Mouse (Mus musculus): ENCODE measurements around the gene Osgep. TPM values are rescaled to one million over a fixed set of nuclear protein-coding genes. Genes with fewer than 3 reads are reported as not detected.

Osgep gene
- 10.9 TPM for polyA plus RNA-seq (2014; fragmentation: Illumina TruSeq; extraction: RNeasy Lipid Tissue Mini Kit (QIAGEN cat#74804); ENCODE audit: low read depth, low replicate concordance)

GRCm38 (mm10) chr14:50924281-50925064, at the start of gene Osgep, which contains the start of gene Apex1:
Osgep (minus strand) TSS chr14:50924893.
Apex1 (plus strand) TSS chr14:50924968.

GRCm38 (mm10) chr14:50955942-50956508, 31.3 kb upstream of the Osgep start, which contains the start of gene Pnp2:
Pnp2 (plus strand) TSS chr14:50955992.

GRCm38 (mm10) chr14:50943932-50944667, 19.4 kb upstream of the Osgep start, which contains the start of gene Gm49342:
Gm49342 (plus strand) TSS chr14:50944517.

GRCm38 (mm10) chr14:50930754-50931492, 6.2 kb upstream of the Osgep start, which contains the start of the genes Pip4p1 and Pnp:
Pip4p1 (minus strand) TSS chr14:50930856.
Pnp (plus strand) TSS chr14:50931082.

GRCm38 (mm10) chr14:50897374-50897765, 27.3 kb downstream of the Osgep start, which contains the start of gene Klhl33:
Klhl33 (minus strand) TSS chr14:50897507.

GRCm38 (mm10) chr14:50869889-50870804, 54.5 kb downstream of the Osgep start, which contains the start of gene Tep1:
Tep1 (minus strand) TSS chr14:50870560.

Other genes starting within 250 kb of the Osgep start
- gene Olfr747, start 231.7 kb downstream of the Osgep start, polyA plus RNA-seq (2014; fragmentation: Illumina TruSeq; extraction: RNeasy Lipid Tissue Mini Kit (QIAGEN cat#74804); ENCODE audit: low read depth, low replicate concordance), result not detected
- gene Olfr748, start 217.5 kb downstream of the Osgep start, polyA plus RNA-seq (2014; fragmentation: Illumina TruSeq; extraction: RNeasy Lipid Tissue Mini Kit (QIAGEN cat#74804); ENCODE audit: low read depth, low replicate concordance), result not detected
- not detected for gene Olfr749, start 179.8 kb downstream of the Osgep start, polyA plus RNA-seq (2014; fragmentation: Illumina TruSeq; extraction: RNeasy Lipid Tissue Mini Kit (QIAGEN cat#74804); ENCODE audit: low read depth, low replicate concordance)
- 13.3 TPM for gene Ttc5, start 139.4 kb downstream of the Osgep start, polyA plus RNA-seq (2014; fragmentation: Illumina TruSeq; extraction: RNeasy Lipid Tissue Mini Kit (QIAGEN cat#74804); ENCODE audit: low read depth, low replicate concordance)
- not detected for gene Ccnb1ip1, start 117.2 kb downstream of the Osgep start, polyA plus RNA-seq (2014; fragmentation: Illumina TruSeq; extraction: RNeasy Lipid Tissue Mini Kit (QIAGEN cat#74804); ENCODE audit: low read depth, low replicate concordance)
- gene Parp2, start 117.1 kb downstream of the Osgep start, polyA plus RNA-seq (2014; fragmentation: Illumina TruSeq; extraction: RNeasy Lipid Tissue Mini Kit (QIAGEN cat#74804); ENCODE audit: low read depth, low replicate concordance), result 28.9 TPM
- 6.9 TPM for gene Tep1, start 54.3 kb downstream of the Osgep start, polyA plus RNA-seq (2014; fragmentation: Illumina TruSeq; extraction: RNeasy Lipid Tissue Mini Kit (QIAGEN cat#74804); ENCODE audit: low read depth, low replicate concordance)
- 0.20 TPM for gene Klhl33, start 27.4 kb downstream of the Osgep start, polyA plus RNA-seq (2014; fragmentation: Illumina TruSeq; extraction: RNeasy Lipid Tissue Mini Kit (QIAGEN cat#74804); ENCODE audit: low read depth, low replicate concordance)
- gene Apex1, start 75 bp upstream of the Osgep start, polyA plus RNA-seq (2014; fragmentation: Illumina TruSeq; extraction: RNeasy Lipid Tissue Mini Kit (QIAGEN cat#74804); ENCODE audit: low read depth, low replicate concordance), result 14.9 TPM
- gene Pip4p1, start 6.0 kb upstream of the Osgep start, polyA plus RNA-seq (2014; fragmentation: Illumina TruSeq; extraction: RNeasy Lipid Tissue Mini Kit (QIAGEN cat#74804); ENCODE audit: low read depth, low replicate concordance), result 18.7 TPM
- gene Pnp, start 6.2 kb upstream of the Osgep start, polyA plus RNA-seq (2014; fragmentation: Illumina TruSeq; extraction: RNeasy Lipid Tissue Mini Kit (QIAGEN cat#74804); ENCODE audit: low read depth, low replicate concordance), result 98.0 TPM
- gene Gm49342, start 19.6 kb upstream of the Osgep start, polyA plus RNA-seq (2014; fragmentation: Illumina TruSeq; extraction: RNeasy Lipid Tissue Mini Kit (QIAGEN cat#74804); ENCODE audit: low read depth, low replicate concordance), result not detected
- gene Pnp2, start 31.1 kb upstream of the Osgep start, polyA plus RNA-seq (2014; fragmentation: Illumina TruSeq; extraction: RNeasy Lipid Tissue Mini Kit (QIAGEN cat#74804); ENCODE audit: low read depth, low replicate concordance), result not detected
- gene Rnase10, start 82.9 kb upstream of the Osgep start, polyA plus RNA-seq (2014; fragmentation: Illumina TruSeq; extraction: RNeasy Lipid Tissue Mini Kit (QIAGEN cat#74804); ENCODE audit: low read depth, low replicate concordance), result not detected
- not detected for gene Rnase9, start 117.0 kb upstream of the Osgep start, polyA plus RNA-seq (2014; fragmentation: Illumina TruSeq; extraction: RNeasy Lipid Tissue Mini Kit (QIAGEN cat#74804); ENCODE audit: low read depth, low replicate concordance)
- not detected for gene Rnase11, start 125.3 kb upstream of the Osgep start, polyA plus RNA-seq (2014; fragmentation: Illumina TruSeq; extraction: RNeasy Lipid Tissue Mini Kit (QIAGEN cat#74804); ENCODE audit: low read depth, low replicate concordance)
- gene Rnase12, start 132.8 kb upstream of the Osgep start, polyA plus RNA-seq (2014; fragmentation: Illumina TruSeq; extraction: RNeasy Lipid Tissue Mini Kit (QIAGEN cat#74804); ENCODE audit: low read depth, low replicate concordance), result not detected
- not detected for gene Olfr750, start 149.5 kb upstream of the Osgep start, polyA plus RNA-seq (2014; fragmentation: Illumina TruSeq; extraction: RNeasy Lipid Tissue Mini Kit (QIAGEN cat#74804); ENCODE audit: low read depth, low replicate concordance)
- 36.1 TPM for gene Rnase4, start 166.2 kb upstream of the Osgep start, polyA plus RNA-seq (2014; fragmentation: Illumina TruSeq; extraction: RNeasy Lipid Tissue Mini Kit (QIAGEN cat#74804); ENCODE audit: low read depth, low replicate concordance)
- 1.5 TPM for gene Ang, start 166.3 kb upstream of the Osgep start, polyA plus RNA-seq (2014; fragmentation: Illumina TruSeq; extraction: RNeasy Lipid Tissue Mini Kit (QIAGEN cat#74804); ENCODE audit: low read depth, low replicate concordance)
- gene Eddm3b, start 189.5 kb upstream of the Osgep start, polyA plus RNA-seq (2014; fragmentation: Illumina TruSeq; extraction: RNeasy Lipid Tissue Mini Kit (QIAGEN cat#74804); ENCODE audit: low read depth, low replicate concordance), result 4.6 TPM
- gene Rnase6, start 199.0 kb upstream of the Osgep start, polyA plus RNA-seq (2014; fragmentation: Illumina TruSeq; extraction: RNeasy Lipid Tissue Mini Kit (QIAGEN cat#74804); ENCODE audit: low read depth, low replicate concordance), result 4.2 TPM
- not detected for gene Rnase1, start 221.9 kb upstream of the Osgep start, polyA plus RNA-seq (2014; fragmentation: Illumina TruSeq; extraction: RNeasy Lipid Tissue Mini Kit (QIAGEN cat#74804); ENCODE audit: low read depth, low replicate concordance)
- gene Rnase2b, start 237.4 kb upstream of the Osgep start, polyA plus RNA-seq (2014; fragmentation: Illumina TruSeq; extraction: RNeasy Lipid Tissue Mini Kit (QIAGEN cat#74804); ENCODE audit: low read depth, low replicate concordance), result not detected

All from kidney, adult 10 weeks (tissue).